Mouse (Mus musculus) myocyte (in vitro differentiated cells): ENCODE measurements around the gene Commd8.

Experiments used
- CEBPB ChIP-seq: IDR thresholded peaks from 2 replicates; pipeline ENCODE4 v1.6.1; 2011; ENCODE audit warnings: mild to moderate bottlenecking, moderate library complexity; ENCODE audit not compliant: poor library complexity, insufficient read depth, severe bottlenecking
- E2F4 ChIP-seq: IDR thresholded peaks from one replicate; pipeline ENCODE4 v1.6.1; 2011; ENCODE audit warnings: mild to moderate bottlenecking, control low read depth, moderate library complexity; ENCODE audit not compliant: insufficient read depth
- MAX ChIP-seq: IDR thresholded peaks from one replicate; pipeline ENCODE4 v1.6.1; 2011; ENCODE audit warnings: low read depth, mild to moderate bottlenecking, control low read depth
- MYOD1 ChIP-seq, 3 experiments: IDR thresholded peaks; one replicate each; pipeline ENCODE4 v1.6.1; 2011; ENCODE audit warnings: control low read depth in 2 of 3, low read depth in 2 of 3, mild to moderate bottlenecking in 2 of 3, moderate library complexity in 1 of 3; ENCODE audit not compliant: insufficient read length in 2 of 3, control insufficient read depth in 1 of 3
- MYOG ChIP-seq, 3 experiments: IDR thresholded peaks; one replicate each; pipeline ENCODE4 v1.6.1; 2011; ENCODE audit warnings: control low read depth in 2 of 3, low read depth in 2 of 3, mild to moderate bottlenecking in 2 of 3; ENCODE audit not compliant: insufficient read length in 2 of 3, control insufficient read depth in 1 of 3, insufficient read depth in 1 of 3
- POLR2A ChIP-seq: IDR thresholded peaks from one replicate; pipeline ENCODE4 v1.6.1; 2011; ENCODE audit warnings: low read depth, mild to moderate bottlenecking, control low read depth, moderate library complexity; ENCODE audit not compliant: insufficient read length
- TCF12 ChIP-seq: IDR thresholded peaks from one replicate; pipeline ENCODE4 v1.6.1; 2011; ENCODE audit warnings: mild to moderate bottlenecking, control low read depth; ENCODE audit not compliant: poor library complexity, insufficient read depth, severe bottlenecking
- TCF3 ChIP-seq: IDR thresholded peaks from one replicate; pipeline ENCODE4 v1.6.1; 2011; ENCODE audit warnings: low read depth, control low read depth; ENCODE audit not compliant: insufficient read length
- USF1 ChIP-seq: IDR thresholded peaks from one replicate; pipeline ENCODE4 v1.6.1; 2011; ENCODE audit warnings: low read depth, mild to moderate bottlenecking, control low read depth, moderate library complexity

- no peak for TF ChIP-seq MAX
- TF ChIP-seq CEBPB: no peak
- TF ChIP-seq POLR2A: no peak
- no peak for TF ChIP-seq USF1
- no peak for TF ChIP-seq TCF12
- TF ChIP-seq TCF3: no peak
- TF ChIP-seq MYOG (IDR thresholded peaks at IDR 0.05; ENCODE audit: control insufficient read depth in 1 of 3, insufficient read depth in 1 of 3, insufficient read length in 2 of 3, low read depth in 2 of 3): no peak
- no peak for TF ChIP-seq E2F4
- TF ChIP-seq MYOD1 (IDR thresholded peaks at IDR 0.05; ENCODE audit: control insufficient read depth in 1 of 3, insufficient read length in 2 of 3, low read depth in 2 of 3): no peak
Observed at GRCm38 (mm10) chr5:72150870-72151269, 17.1 kb downstream of the Commd8 start.
